Mouse (Mus musculus) hindbrain, embryonic 11.5 days (tissue): ENCODE data around the gene Atp2b2. TPM values are rescaled to one million over a fixed set of nuclear protein-coding genes. Genes with fewer than 3 reads are reported as not detected.

ENCODE experiments used
- ATAC-seq: fragments of 200-750 bp; cut with Nextera tagmentation; 2 replicates; pipeline ENCODE4 v1.8.0; 2017; ENCODE audit warnings: mild to moderate bottlenecking, moderate TSS enrichment, moderate library complexity; ENCODE audit not compliant: low FRiP score
- DNase-seq: peaks from one replicate; pipeline ENCODE4 v3.0.0-alpha.2; 2015; ENCODE audit warnings: low spot score
- H3K27ac ChIP-seq: fragments of 300-500 bp; sonication (generic); 2 replicates; pipeline ENCODE4 v1.5.1; 2014; ENCODE audit warnings: mild to moderate bottlenecking, low read depth, low read length
- H3K27me3 ChIP-seq: fragments of 300-500 bp; sonication (generic); 2 replicates; pipeline ENCODE4 v1.6.1; 2014; ENCODE audit warnings: mild to moderate bottlenecking, low read length, moderate library complexity, mixed read lengths; ENCODE audit not compliant: control insufficient read depth, insufficient read depth
- H3K36me3 ChIP-seq: fragments of 300-500 bp; sonication (generic); 2 replicates; pipeline ENCODE4 v1.6.1; 2014; ENCODE audit warnings: mild to moderate bottlenecking, low read length, moderate library complexity, mixed read lengths; ENCODE audit not compliant: control insufficient read depth, insufficient read depth
- H3K4me1 ChIP-seq: fragments of 300-500 bp; sonication (generic); replicated peaks from 2 replicates; pipeline ENCODE4 v1.6.1; 2014; ENCODE audit warnings: low read length, mixed read lengths; ENCODE audit not compliant: control insufficient read depth, insufficient read depth
- H3K4me2 ChIP-seq: fragments of 300-500 bp; sonication (generic); replicated peaks from 2 replicates; pipeline ENCODE4 v1.6.1; 2014; ENCODE audit warnings: mild to moderate bottlenecking, low read depth, low read length
- H3K4me3 ChIP-seq: fragments of 300-500 bp; sonication (generic); 2 replicates; pipeline ENCODE4 v1.5.1; 2014; ENCODE audit warnings: low read depth, low read length
- H3K9ac ChIP-seq: fragments of 300-500 bp; sonication (generic); 2 replicates; pipeline ENCODE4 v1.6.1; 2014; ENCODE audit warnings: low read depth, low read length
- H3K9me3 ChIP-seq: fragments of 300-500 bp; sonication (generic); 2 replicates; pipeline ENCODE4 v1.6.1; 2016; ENCODE audit warnings: low read length; ENCODE audit not compliant: control insufficient read depth
- WGBS: fragments of 180-500 bp; shearing (Covaris S2); extraction: QIAGEN DNeasy Blood & Tissue Kit; methylation state at CpG from one replicate; pipeline ENCODE4 v1.1.7; 2014; 5-methylcytosine and 5-hydroxymethylcytosine counted together
- polyA plus RNA-seq: library from polyadenylated mRNA; unstranded; fragments of >200 nt; fragmentation: Nextera tagmentation; extraction: Ambion mirVana; gene quantifications from 2 replicates; pipeline ENCODE4 v1.2.1, GENCODE M21; 2014

The Atp2b2 gene
- polyA plus RNA-seq, 1 experiment from 2014 or later: 5.2 TPM

GRCm38 (mm10) chr6:114041097-114041910, 1.1 kb downstream of the Atp2b2 start:
- H3K4me2 ChIP-seq: peak overlapping the region; percentile 100
- no peaks in the 10 kb centered on the region for H3K36me3 ChIP-seq
- H3K4me3 ChIP-seq: peak overlapping the region; percentile 55
- DNase-seq: peak; percentile 43
- peak; percentile 33; the same call in 1 of the 2 replicates for ATAC-seq
- peak overlapping the region; percentile 50 for H3K9ac ChIP-seq
- WGBS: 1% methylated on average over 29 of the region's 39 CpGs
- H3K27me3 ChIP-seq: peaks cover 16% of the 10 kb centered on the region
- H3K27ac ChIP-seq: no peak overlapping the region
- H3K4me1 ChIP-seq: no peaks in the 10 kb centered on the region
- H3K9me3 ChIP-seq: no peaks in the 10 kb centered on the region

- Histone ChIP-seq H3K36me3 (no peaks in the 10 kb centered on the region), H3K4me1 (no peaks in the 10 kb centered on the region), H3K9ac (no peak overlapping the region), H3K27me3 (peaks cover 2% of the 10 kb centered on the region; the same call in 1 of the 2 replicates), H3K4me2 (no peak overlapping the region), H3K27ac (no peak overlapping the region), H3K9me3 (no peaks in the 10 kb centered on the region), H3K4me3 (no peak overlapping the region)
- no peak for DNase-seq
- WGBS: 66% methylated on average over 3 of the region's 3 CpGs
- no peak for ATAC-seq
These were observed 6.7 kb downstream of the Atp2b2 start for GRCm38 (mm10) chr6:114035704-114036103.

GRCm38 (mm10) chr6:114032822-114033221, 9.6 kb downstream of the Atp2b2 start:
- Histone ChIP-seq H3K36me3 (no peaks in the 10 kb centered on the region), H3K27me3 (0 out of 2 replicates have a peak, but pooled peaks cover 2% of the 10 kb centered on the region), H3K27ac (no peak overlapping the region), H3K4me1 (no peaks in the 10 kb centered on the region), H3K4me2 (no peak overlapping the region), H3K4me3 (no peak overlapping the region), H3K9me3 (no peaks in the 10 kb centered on the region), H3K9ac (no peak overlapping the region)
- DNase-seq (no peak), ATAC-seq (no peak)
- 83% methylated on average over 8 of the region's 8 CpGs for WGBS

- ATAC-seq: no peak
- DNase-seq: no peak
- Histone ChIP-seq H3K9me3 (no peaks in the 10 kb centered on the region), H3K4me2 (no peak overlapping the region), H3K36me3 (no peaks in the 10 kb centered on the region), H3K27me3 (no peaks in the 10 kb centered on the region), H3K4me1 (no peaks in the 10 kb centered on the region), H3K27ac (no peak overlapping the region), H3K9ac (no peak overlapping the region), H3K4me3 (no peak overlapping the region)
- WGBS: 73% methylated on average over 2 of the region's 2 CpGs
These were observed 18.6 kb downstream of the Atp2b2 start for GRCm38 (mm10) chr6:114023794-114024193.

- Histone ChIP-seq H3K4me2 (no peak overlapping the region), H3K27ac (no peak overlapping the region), H3K27me3 (no peaks in the 10 kb centered on the region), H3K4me3 (no peak overlapping the region), H3K9me3 (no peaks in the 10 kb centered on the region), H3K9ac (no peak overlapping the region), H3K36me3 (no peaks in the 10 kb centered on the region), H3K4me1 (no peaks in the 10 kb centered on the region)
- WGBS: 85% methylated on average over 9 of the region's 9 CpGs
- DNase-seq (no peak), ATAC-seq (no peak)
These were observed 20.3 kb downstream of the Atp2b2 start for GRCm38 (mm10) chr6:114022104-114022503.

GRCm38 (mm10) chr6:114013801-114014200, 28.6 kb downstream of the Atp2b2 start:
- 79% methylated on average over 5 of the region's 5 CpGs for WGBS
- no peaks in the 10 kb centered on the region for H3K27me3 ChIP-seq

GRCm38 (mm10) chr6:114012834-114013233, 29.6 kb downstream of the Atp2b2 start:
- peak; percentile 12 for DNase-seq
- 30% methylated on average over 9 of the region's 9 CpGs for WGBS
- ATAC-seq: no peak

More at GRCm38 (mm10) chr6:114013801-114014200, 28.6 kb downstream of the Atp2b2 start:
- Histone ChIP-seq H3K9me3 (no peaks in the 10 kb centered on the region), H3K4me3 (no peak overlapping the region), H3K27ac (no peak overlapping the region), H3K4me2 (no peak overlapping the region), H3K4me1 (no peaks in the 10 kb centered on the region), H3K36me3 (no peaks in the 10 kb centered on the region), H3K9ac (no peak overlapping the region)
- DNase-seq (no peak), ATAC-seq (no peak)

GRCm38 (mm10) chr6:114011976-114012375, 30.4 kb downstream of the Atp2b2 start:
- no peaks in the 10 kb centered on the region for H3K36me3 ChIP-seq
- DNase-seq (no peak), ATAC-seq (no peak)
- no peaks in the 10 kb centered on the region for H3K4me1 ChIP-seq
- no peak overlapping the region for H3K27ac ChIP-seq
- no peak overlapping the region for H3K4me2 ChIP-seq
- no peaks in the 10 kb centered on the region for H3K9me3 ChIP-seq
- H3K27me3 ChIP-seq: no peaks in the 10 kb centered on the region
- H3K4me3 ChIP-seq: no peak overlapping the region
- H3K9ac ChIP-seq: no peak overlapping the region
- 92% methylated on average over 6 of the region's 6 CpGs for WGBS

More at GRCm38 (mm10) chr6:114012834-114013233, 29.6 kb downstream of the Atp2b2 start:
- H3K9me3 ChIP-seq: no peaks in the 10 kb centered on the region
- H3K36me3 ChIP-seq: no peaks in the 10 kb centered on the region
- H3K27me3 ChIP-seq: no peaks in the 10 kb centered on the region
- H3K4me3 ChIP-seq: no peak overlapping the region
- H3K4me2 ChIP-seq: no peak overlapping the region
- no peaks in the 10 kb centered on the region for H3K4me1 ChIP-seq
- H3K27ac ChIP-seq: no peak overlapping the region
- H3K9ac ChIP-seq: no peak overlapping the region

GRCm38 (mm10) chr6:114003796-114004195, 38.6 kb downstream of the Atp2b2 start:
- ATAC-seq: no peak

More at GRCm38 (mm10) chr6:114003796-114004195, 38.6 kb downstream of the Atp2b2 start:
- H3K36me3 ChIP-seq: no peaks in the 10 kb centered on the region
- no peak for DNase-seq
- no peak overlapping the region for H3K4me3 ChIP-seq
- WGBS: 82% methylated on average over 3 of the region's 3 CpGs
- H3K4me1 ChIP-seq: no peaks in the 10 kb centered on the region
- H3K27me3 ChIP-seq: no peaks in the 10 kb centered on the region
- no peaks in the 10 kb centered on the region for H3K9me3 ChIP-seq
- H3K4me2 ChIP-seq: no peak overlapping the region
- no peak overlapping the region for H3K27ac ChIP-seq
- no peak overlapping the region for H3K9ac ChIP-seq
